Mouse (Mus musculus) heart, embryonic 12.5 days (tissue): ENCODE measurements at regions not wholly inside any gene's neighbourhood (a gene's known extent, or its start where the extent isn't known, plus 50 kb on each side); places are given as distances from the start of the nearest gene placed in this dataset.
A peak's percentile ranks its signal among the peaks of the same experiment; 100 is the strongest.

Source experiments
- microRNA counts: library from miRNA; unstranded; fragments of <30 nt; microRNA quantifications from one replicate; lab custom pipeline; 2017
- microRNA-seq: library from miRNA; unstranded; fragments of <30 nt; microRNA quantifications from one replicate; pipeline ENCODE4, GENCODE M21; 2017

MicroRNAs encoded in the stretch of these regions (microRNA counts, 519-probe panel; counts per million panel counts)
- microRNA mmu-miR-148a (lab: Ali Mortazavi, UCI) = 7,230 counts per million, percentile 89 among the panel's probes with 10 or more counts

Small RNA genes in the stretch of these regions (microRNA-seq; reads per million reads assigned to microRNA genes)
- 1,139 reads per million, percentile 80 among the genes with 10 or more reads in this experiment for gene Mir148a
